Mouse (Mus musculus) liver (tissue): ENCODE data around the gene Fbf1.
"Not testable (repeated sequence)": the region's sequence is repeated elsewhere in the genome, so short reads cannot be mapped to it uniquely, and the experiment has no call there.

Experiments
- DNase-seq: peaks from one replicate; pipeline ENCODE4 v3.0.0-alpha.2; 2020; ENCODE audit warnings: mixed read lengths

Fbf1 gene

DNA sequence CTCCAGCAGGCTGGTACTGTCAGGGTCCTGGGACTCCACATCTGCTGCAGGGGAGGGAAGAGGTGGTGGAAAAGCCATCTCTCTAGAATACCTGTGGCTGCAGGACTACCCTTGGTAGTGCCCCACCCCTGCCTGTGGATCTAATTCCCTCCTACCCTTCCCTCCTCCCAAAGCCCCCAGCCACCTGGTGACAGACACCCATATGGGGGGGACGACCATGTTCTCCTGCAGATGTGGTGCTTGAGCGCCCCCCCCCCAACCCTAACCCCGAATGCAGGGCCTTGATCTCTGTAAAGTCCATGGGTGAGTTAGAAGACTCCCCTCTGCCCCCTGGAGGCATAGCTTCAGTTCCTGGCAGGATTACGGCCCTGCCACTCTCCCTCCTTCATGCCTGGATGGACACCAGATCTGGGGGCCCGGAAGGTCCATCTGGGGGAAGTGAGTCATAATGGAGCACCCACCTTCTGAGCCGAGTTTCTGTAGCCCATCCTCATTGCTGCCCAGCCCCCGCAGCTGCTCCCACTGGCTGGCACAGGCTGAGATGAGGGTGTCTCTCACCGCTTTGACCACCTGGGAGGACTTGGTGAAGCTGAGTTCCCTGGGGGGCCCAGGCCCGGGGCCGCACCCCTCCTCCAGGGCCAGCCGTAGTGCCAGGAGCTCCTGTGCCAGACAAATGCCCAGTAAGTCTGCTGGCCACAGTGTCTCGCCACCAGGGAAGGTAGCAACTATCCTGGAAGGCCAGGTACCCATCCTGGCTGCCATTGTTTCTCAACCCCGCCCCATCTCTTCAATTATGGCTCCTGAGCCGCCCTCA lies 60.8 kb downstream of the Fbf1 start:
- DNase-seq, result no peak

GRCm38 (mm10) chr11:116106154-116106962 lies 61.6 kb downstream of the Fbf1 start:
- peak; percentile 59 for DNase-seq

DNA sequence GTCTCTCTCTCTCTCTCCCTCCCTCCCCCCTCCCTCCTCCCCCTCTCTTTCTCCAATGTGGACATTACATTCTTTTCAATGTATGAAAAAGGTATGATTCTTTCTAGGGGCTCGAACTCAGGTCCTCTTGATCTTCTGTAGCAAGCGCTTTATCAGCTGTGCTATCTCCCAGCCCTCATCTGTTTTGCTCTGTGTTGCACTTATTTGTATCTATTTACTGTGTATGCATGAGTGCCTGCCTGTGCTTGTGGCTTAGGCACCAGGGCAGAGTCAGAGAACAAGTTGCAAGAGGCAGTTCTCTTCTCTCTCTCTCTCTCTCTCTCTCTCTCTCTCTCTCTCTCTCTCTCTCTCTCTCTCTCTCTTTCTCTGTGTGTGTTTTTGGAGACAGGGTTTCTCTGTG lies 62.9 kb downstream of the Fbf1 start:
- no peak for DNase-seq

DNA sequence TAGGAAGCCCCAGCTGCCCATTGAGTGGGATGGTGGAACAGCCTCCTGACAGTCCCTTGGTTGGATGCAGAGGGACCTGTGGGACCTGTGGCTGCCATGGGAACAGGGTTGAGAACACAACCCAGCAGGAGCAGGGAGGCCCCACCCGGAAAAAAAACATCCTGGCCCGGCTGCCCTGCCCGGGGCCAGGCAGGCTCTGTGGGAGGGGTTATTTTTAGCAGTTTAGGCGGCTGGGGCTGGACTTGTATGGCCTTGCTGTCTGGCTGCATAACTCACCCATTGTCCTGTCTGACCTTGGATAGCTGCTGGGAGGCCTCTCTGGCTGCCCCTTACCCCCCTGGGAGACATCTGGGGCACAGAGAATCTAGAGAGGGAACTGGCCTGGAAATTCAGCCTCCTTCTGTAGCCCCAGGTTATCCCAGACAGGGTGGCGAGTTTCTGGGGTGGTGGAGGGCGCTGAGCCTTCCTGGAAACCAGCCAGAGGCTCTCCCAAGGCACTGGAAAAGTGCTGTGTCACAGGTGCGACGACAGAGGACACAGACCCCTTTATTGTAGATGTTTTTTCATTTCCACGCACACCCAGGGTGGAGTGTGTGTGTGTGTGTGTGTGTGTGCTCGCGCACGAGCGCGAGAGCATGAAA lies 63.8 kb downstream of the Fbf1 start:
- peak; percentile 63 for DNase-seq

DNA sequence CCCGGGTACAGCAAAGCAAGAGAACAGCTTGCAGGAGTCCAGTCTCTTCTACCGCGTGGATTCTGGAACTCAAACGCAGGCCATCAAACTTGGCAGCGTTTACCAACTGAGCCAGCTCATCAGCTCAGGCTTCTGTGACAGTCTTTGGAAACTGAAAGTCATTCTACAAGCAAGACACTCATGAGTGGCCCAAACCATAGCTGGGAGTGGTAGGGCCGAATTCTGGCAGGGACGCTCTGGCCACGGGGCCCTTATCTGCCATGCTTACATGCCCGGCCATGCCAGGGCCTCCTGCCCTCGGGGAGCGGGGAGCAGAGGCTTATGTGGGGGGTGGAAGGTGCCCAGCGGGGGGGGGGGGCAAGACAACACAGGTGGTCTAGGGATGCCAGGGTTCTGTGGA lies 64.4 kb downstream of the Fbf1 start:
- DNase-seq, result no peak

- no peak for DNase-seq
Measured at GRCm38 (mm10) chr11:116102472-116102871, 65.5 kb downstream of the Fbf1 start.

GRCm38 (mm10) chr11:116101931-116102381 lies 66.0 kb downstream of the Fbf1 start:
- no peak for DNase-seq

DNA sequence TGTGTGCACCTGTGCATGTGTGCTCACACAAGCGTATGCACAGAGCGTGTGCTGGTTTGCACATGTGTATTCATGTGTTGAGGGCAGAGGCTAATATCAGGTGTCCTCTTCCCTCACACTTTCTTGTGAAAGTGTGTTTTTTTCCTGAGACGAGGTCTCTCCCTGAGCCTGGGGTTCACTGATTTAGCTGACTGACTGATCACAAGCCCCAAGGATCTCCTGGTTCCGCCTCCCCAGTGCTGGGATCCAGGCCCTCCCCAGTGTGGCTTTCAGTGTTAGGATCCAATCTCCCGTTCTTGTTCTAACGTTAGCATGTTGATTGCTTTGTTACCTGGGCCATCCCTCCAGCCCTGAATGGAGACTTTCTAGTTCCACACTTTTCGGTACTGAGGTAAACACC lies 67.1 kb downstream of the Fbf1 start:
- DNase-seq, result no peak

GRCm38 (mm10) chr11:116100385-116100784 lies 67.6 kb downstream of the Fbf1 start:
- DNase-seq, result peak; percentile 44

- DNase-seq, result no peak
Measured at GRCm38 (mm10) chr11:116099462-116099861, 68.5 kb downstream of the Fbf1 start.

- DNase-seq, result no peak
Measured at GRCm38 (mm10) chr11:116098711-116099460, 69.1 kb downstream of the Fbf1 start.

GRCm38 (mm10) chr11:116096213-116097108 lies 71.5 kb downstream of the Fbf1 start:
- DNase-seq, result peak; percentile 67

- no peak for DNase-seq
Measured at GRCm38 (mm10) chr11:116095573-116095972, 72.4 kb downstream of the Fbf1 start.

GRCm38 (mm10) chr11:116093771-116094565 lies 74.0 kb downstream of the Fbf1 start:
- peak; percentile 37 for DNase-seq

GRCm38 (mm10) chr11:116092959-116093358 lies 75.0 kb downstream of the Fbf1 start:
- not testable (repeated sequence) for DNase-seq
